Mouse (Mus musculus) megakaryocyte, embryonic 14.5 days (primary cell): ENCODE data around the gene 6330409D20Rik.

Experiments used
- FLI1 ChIP-seq: IDR thresholded peaks from 2 replicates; pipeline ENCODE4 v1.6.1; 2012; ENCODE audit warnings: low read length, inconsistent platforms, mixed read lengths
- GATA1 ChIP-seq: IDR thresholded peaks from 3 replicates; pipeline ENCODE4 v1.6.1; 2012; ENCODE audit warnings: mixed read lengths, low read length, inconsistent platforms, borderline replicate concordance

DNA sequence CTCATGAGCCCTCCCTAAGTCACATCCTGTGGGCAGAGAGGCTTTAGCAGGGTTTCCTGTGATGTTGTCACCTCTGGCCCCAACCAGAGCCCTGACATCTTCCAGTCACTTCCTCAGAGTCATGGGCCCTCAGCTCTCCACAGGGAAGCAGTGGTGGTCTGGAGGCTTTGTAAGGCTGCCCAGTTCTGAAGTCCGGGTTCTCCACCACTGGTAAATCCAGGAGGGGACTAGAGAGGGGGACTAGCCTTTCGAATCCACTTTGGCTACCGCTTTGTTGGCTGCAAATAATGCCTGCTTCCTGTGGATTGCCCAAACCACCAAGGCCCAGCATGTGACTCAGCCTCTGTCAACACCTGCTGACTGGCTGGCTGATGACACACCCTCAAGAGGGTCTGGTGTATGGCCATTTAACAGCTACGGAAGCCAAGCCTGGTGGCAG is 25.8 kb downstream of the 6330409D20Rik start:
- TF ChIP-seq FLI1 (0 out of 2 replicates have a peak, but pooled peaks have one; percentile 21), GATA1 (no peak; the same call in 2 of the 3 replicates)
